ENCODE assay signal across 25 mouse cellular contexts in genomic region chr7:130743239-130744025, GRCm38 (mm10). TPM values are rescaled to one million over a fixed set of nuclear protein-coding genes. Genes with fewer than 3 reads are reported as not detected.
A peak's percentile ranks its signal among the peaks of the same experiment; 100 is the strongest.
DNase-seq lines count a peak whose midpoint lies in the region; ATAC-seq and TF ChIP-seq lines count a peak whose summit lies in the region.
"Had no signal": no experiment of that assay in that cellular context is flagged by ENCODE, and none has a peak within 500 bp of the region (broad histone marks: within the 10 kb centered on the region; RNA-seq: fewer than 3 reads in every experiment).

No protein-coding gene starts in this region.

- peaks cover 5% of the 10 kb centered on the region for H3K36me3 ChIP-seq in embryonic facial prominence, embryonic 11.5 days (replicated peaks; ENCODE audit: control insufficient read depth, insufficient read depth, low read depth, low read length)
- peaks cover 100% of the 10 kb centered on the region for H3K36me3 ChIP-seq in embryonic facial prominence, embryonic 10.5 days (replicated peaks)
- H3K36me3 ChIP-seq in hindbrain, embryonic 14.5 days (replicated peaks; ENCODE audit: control insufficient read depth, insufficient read depth) = peaks cover 96% of the 10 kb centered on the region
- peaks cover 6% of the 10 kb centered on the region; the same call in 1 of the 2 replicates for H3K36me3 ChIP-seq in hindbrain, embryonic 11.5 days (ENCODE audit: control insufficient read depth, insufficient read depth, low read length)
- H3K36me3 ChIP-seq in limb, embryonic 14.5 days (ENCODE audit: control insufficient read depth, insufficient read depth, low read length) = peaks cover 90% of the 10 kb centered on the region

- H3K9ac ChIP-seq in embryonic facial prominence, embryonic 11.5 days (replicated peaks; ENCODE audit: low read length) = no peak overlapping the region
- no peak overlapping the region for H3K9ac ChIP-seq in hindbrain, embryonic 14.5 days
- no peak overlapping the region for H3K9ac ChIP-seq in hindbrain, embryonic 11.5 days (ENCODE audit: low read depth, low read length)
- no peak overlapping the region for H3K9ac ChIP-seq in limb, embryonic 14.5 days (ENCODE audit: low read depth, low read length, severe bottlenecking)
- H3K9ac ChIP-seq: forebrain, embryonic 13.5 days; heart, embryonic 12.5 days; kidney, embryonic 15.5 days; midbrain, embryonic 13.5 days; stomach, embryonic 15.5 days had no signal

- H3K27ac ChIP-seq in embryonic facial prominence, embryonic 11.5 days (replicated peaks; ENCODE audit: low read depth, low read length) = no peak overlapping the region
- H3K27ac ChIP-seq in embryonic facial prominence, embryonic 10.5 days (replicated peaks) = no peak overlapping the region
- 0 out of 2 replicates have a peak overlapping the region, but pooled peaks have one; percentile 9 for H3K27ac ChIP-seq in hindbrain, embryonic 14.5 days
- H3K27ac ChIP-seq in hindbrain, embryonic 11.5 days (ENCODE audit: low read depth, low read length) = no peak overlapping the region
- H3K27ac ChIP-seq in limb, embryonic 14.5 days (replicated peaks; ENCODE audit: low read depth, low read length) = 0 out of 2 replicates have a peak overlapping the region, but pooled peaks have one; percentile 43
- H3K27ac ChIP-seq: forebrain, embryonic 13.5 days; kidney, embryonic 15.5 days; midbrain, embryonic 13.5 days; stomach, embryonic 15.5 days had no signal

- no peaks in the 10 kb centered on the region for H3K4me1 ChIP-seq in embryonic facial prominence, embryonic 11.5 days (ENCODE audit: control insufficient read depth, insufficient read depth, low read length)
- no peaks in the 10 kb centered on the region for H3K4me1 ChIP-seq in embryonic facial prominence, embryonic 10.5 days
- H3K4me1 ChIP-seq in hindbrain, embryonic 14.5 days (replicated peaks; ENCODE audit: control insufficient read depth, insufficient read depth, low read length) = no peaks in the 10 kb centered on the region
- H3K4me1 ChIP-seq in hindbrain, embryonic 11.5 days (replicated peaks; ENCODE audit: control insufficient read depth, insufficient read depth, low read length) = no peaks in the 10 kb centered on the region
- 0 out of 2 replicates have a peak, but pooled peaks cover 6% of the 10 kb centered on the region for H3K4me1 ChIP-seq in limb, embryonic 14.5 days (ENCODE audit: control insufficient read depth, insufficient read depth, low read length)
- H3K4me1 ChIP-seq: forebrain, embryonic 13.5 days had no signal

- no peaks in the 10 kb centered on the region for H3K9me3 ChIP-seq in embryonic facial prominence, embryonic 11.5 days (replicated peaks; ENCODE audit: control insufficient read depth, low read length)
- H3K9me3 ChIP-seq in embryonic facial prominence, embryonic 10.5 days = no peaks in the 10 kb centered on the region
- no peaks in the 10 kb centered on the region for H3K9me3 ChIP-seq in hindbrain, embryonic 14.5 days (ENCODE audit: control insufficient read depth, low read length)
- H3K9me3 ChIP-seq in hindbrain, embryonic 11.5 days (ENCODE audit: control insufficient read depth, low read length) = no peaks in the 10 kb centered on the region
- H3K9me3 ChIP-seq in limb, embryonic 14.5 days (ENCODE audit: control insufficient read depth, low read length) = no peaks in the 10 kb centered on the region
- H3K9me3 ChIP-seq: forebrain, embryonic 13.5 days; heart, embryonic 12.5 days; kidney, embryonic 15.5 days; midbrain, embryonic 13.5 days; stomach, embryonic 15.5 days had no signal

- no peak for DNase-seq in embryonic facial prominence, embryonic 11.5 days (ENCODE audit: low spot score)
- no peak for DNase-seq in embryonic facial prominence, embryonic 10.5 days (ENCODE audit: low spot score)
- no peak for DNase-seq in hindbrain, embryonic 14.5 days (ENCODE audit: low spot score)
- DNase-seq in hindbrain, embryonic 11.5 days (ENCODE audit: low spot score) = no peak
- peak; percentile 53 for DNase-seq in NIH3T3 (ENCODE audit: low read depth)
- peak; percentile 55 for DNase-seq in limb, embryonic 14.5 days (ENCODE audit: low spot score)
- no peak for DNase-seq in layer of hippocampus, adult 9-11 months
- DNase-seq: adrenal gland, postnatal 14 days; cerebellum, adult 8-10 months; gastrocnemius, postnatal 10 days; heart, adult 11 months; kidney, adult 11 months; kidney, postnatal 36 days; right cerebral cortex, adult 18-20 months; right cerebral cortex, postnatal 4 days; thymus, postnatal 25 days had no signal

- TF ChIP-seq POLR2A in limb, embryonic 14.5 days (IDR thresholded peaks at IDR 0.05; ENCODE audit: borderline replicate concordance, extremely low read depth, insufficient read depth, insufficient read length) = no peak

- WGBS in embryonic facial prominence, embryonic 11.5 days = 89% methylated on average over 9 of the region's 9 CpGs
- 90% methylated on average over 9 of the region's 9 CpGs for WGBS in embryonic facial prominence, embryonic 10.5 days
- 73% methylated on average over 9 of the region's 9 CpGs for WGBS in hindbrain, embryonic 14.5 days
- WGBS in hindbrain, embryonic 11.5 days = 76% methylated on average over 9 of the region's 9 CpGs
- 73% methylated on average over 9 of the region's 9 CpGs for WGBS in limb, embryonic 14.5 days

- ATAC-seq in embryonic facial prominence, embryonic 11.5 days (replicated peaks; ENCODE audit: insufficient number of reproducible peaks, low FRiP score, low TSS enrichment, low read depth) = peak; percentile 52; the same call in 1 of the 2 replicates
- ATAC-seq in hindbrain, embryonic 14.5 days (ENCODE audit: low FRiP score) = no peak
- ATAC-seq in hindbrain, embryonic 11.5 days (ENCODE audit: low FRiP score) = no peak
- peak; percentile 51 for ATAC-seq in limb, embryonic 14.5 days (ENCODE audit: low FRiP score, low read depth)
- ATAC-seq: forebrain, embryonic 13.5 days; midbrain, embryonic 13.5 days had no signal

- H3K4me3 ChIP-seq in embryonic facial prominence, embryonic 11.5 days (ENCODE audit: low read depth, low read length) = no peak overlapping the region
- H3K4me3 ChIP-seq in embryonic facial prominence, embryonic 10.5 days = no peak overlapping the region
- H3K4me3 ChIP-seq in hindbrain, embryonic 14.5 days (replicated peaks; ENCODE audit: low read length) = no peak overlapping the region
- H3K4me3 ChIP-seq in hindbrain, embryonic 11.5 days (ENCODE audit: low read depth, low read length) = no peak overlapping the region
- no peak overlapping the region for H3K4me3 ChIP-seq in limb, embryonic 14.5 days (replicated peaks; ENCODE audit: low read length)
- H3K4me3 ChIP-seq: erythroblast, embryonic 14.5 days; forebrain, embryonic 13.5 days; heart, embryonic 12.5 days; kidney, embryonic 15.5 days; midbrain, embryonic 13.5 days; stomach, embryonic 15.5 days had no signal

- no peaks in the 10 kb centered on the region for H3K27me3 ChIP-seq in embryonic facial prominence, embryonic 11.5 days (ENCODE audit: control insufficient read depth, insufficient read depth, low read length)
- H3K27me3 ChIP-seq in embryonic facial prominence, embryonic 10.5 days (replicated peaks; ENCODE audit: low read depth, poor library complexity, severe bottlenecking) = no peaks in the 10 kb centered on the region
- H3K27me3 ChIP-seq in hindbrain, embryonic 14.5 days (ENCODE audit: control insufficient read depth, insufficient read depth, low read length) = no peaks in the 10 kb centered on the region
- H3K27me3 ChIP-seq in hindbrain, embryonic 11.5 days (ENCODE audit: control insufficient read depth, insufficient read depth, low read length) = no peaks in the 10 kb centered on the region
- no peaks in the 10 kb centered on the region for H3K27me3 ChIP-seq in limb, embryonic 14.5 days (ENCODE audit: control insufficient read depth, insufficient read depth, low read length)
- H3K27me3 ChIP-seq: forebrain, embryonic 13.5 days; heart, embryonic 12.5 days; kidney, embryonic 15.5 days; midbrain, embryonic 13.5 days; stomach, embryonic 15.5 days had no signal

- H3K4me2 ChIP-seq in embryonic facial prominence, embryonic 11.5 days (ENCODE audit: low read depth, low read length) = no peak overlapping the region
- H3K4me2 ChIP-seq in hindbrain, embryonic 14.5 days (replicated peaks) = no peak overlapping the region
- no peak overlapping the region for H3K4me2 ChIP-seq in hindbrain, embryonic 11.5 days (replicated peaks; ENCODE audit: low read depth, low read length)
- H3K4me2 ChIP-seq in limb, embryonic 14.5 days (replicated peaks; ENCODE audit: low read depth, low read length, severe bottlenecking) = no peak overlapping the region
- H3K4me2 ChIP-seq: forebrain, embryonic 13.5 days; heart, embryonic 12.5 days; kidney, embryonic 15.5 days; midbrain, embryonic 13.5 days; stomach, embryonic 15.5 days had no signal

RNA-seq across cellular contexts. Expression of gene Btbd16, which starts 30.4 kb away (rescaled TPM):
- polyA plus RNA-seq in embryonic facial prominence, embryonic 11.5 days (2014; fragmentation: Nextera tagmentation; extraction: Ambion mirVana) = not detected in 2 replicates
- polyA plus RNA-seq in embryonic facial prominence, embryonic 10.5 days (2016; fragmentation: Nextera tagmentation; extraction: Ambion mirVana) = 0.14 TPM in 1 of 2 replicates, not detected in the other
- not detected in 2 replicates for polyA plus RNA-seq in hindbrain, embryonic 14.5 days (2014; fragmentation: Nextera tagmentation; extraction: Ambion mirVana)
- polyA plus RNA-seq in hindbrain, embryonic 11.5 days (2014; fragmentation: Nextera tagmentation; extraction: Ambion mirVana) = 0.08 TPM in 1 of 2 replicates, not detected in the other
- 0.05 TPM in 1 of 2 replicates, not detected in the other for polyA plus RNA-seq in limb, embryonic 14.5 days (2012; rRNA removed)
- not detected in 2 replicates for polyA plus RNA-seq in limb, embryonic 14.5 days (2014; fragmentation: Nextera tagmentation; extraction: Ambion mirVana)
- polyA plus RNA-seq: brain, embryonic 14.5 days; erythroblast, embryonic 14.5 days; forebrain, embryonic 13.5 days; kidney, embryonic 15.5 days; lung, embryonic 16.5 days; midbrain, embryonic 13.5 days; neural tube, embryonic 11.5 days had no signal

Comparison
In these comparisons a context has a peak if more than half of its experiments do, and no peak if none do; other contexts are left out.
1. H3K27ac ChIP-seq: peak in hindbrain, embryonic 14.5 days (single experiment) and limb, embryonic 14.5 days (single experiment); none in embryonic facial prominence, embryonic 11.5 days (single experiment), embryonic facial prominence, embryonic 10.5 days (single experiment) and hindbrain, embryonic 11.5 days (single experiment).
2. ATAC-seq: peak in embryonic facial prominence, embryonic 11.5 days (single experiment) and limb, embryonic 14.5 days (single experiment); none in hindbrain, embryonic 14.5 days (single experiment) and hindbrain, embryonic 11.5 days (single experiment).
3. DNase-seq: peak in NIH3T3 (single experiment) and limb, embryonic 14.5 days (single experiment); none in embryonic facial prominence, embryonic 11.5 days (single experiment), embryonic facial prominence, embryonic 10.5 days (single experiment), hindbrain, embryonic 14.5 days (single experiment), hindbrain, embryonic 11.5 days (single experiment) and layer of hippocampus, adult 9-11 months (single experiment).